Mouse (Mus musculus) lung, embryonic 16.5 days (tissue): ENCODE data around the gene Spx. TPM values are rescaled to one million over a fixed set of nuclear protein-coding genes. Genes with fewer than 3 reads are reported as not detected.

Experiments used
- ATAC-seq: fragments of 200-750 bp; cut with Nextera tagmentation; 2 replicates; pipeline ENCODE4 v1.8.0; 2017; ENCODE audit warnings: low read depth, mild to moderate bottlenecking, moderate library complexity
- H3K27ac ChIP-seq: fragments of 300-500 bp; sonication (generic); 2 replicates; pipeline ENCODE4 v1.5.1; 2014; ENCODE audit warnings: mild to moderate bottlenecking, control low read depth, low read length
- H3K27me3 ChIP-seq: fragments of 300-500 bp; sonication (generic); 2 replicates; pipeline ENCODE4 v1.6.1; 2014; ENCODE audit warnings: low read depth, low read length, mixed read lengths; ENCODE audit not compliant: control insufficient read depth, insufficient read depth
- H3K36me3 ChIP-seq: fragments of 300-500 bp; sonication (generic); 2 replicates; pipeline ENCODE4 v1.6.1; 2014; ENCODE audit warnings: low read length; ENCODE audit not compliant: control insufficient read depth, insufficient read depth
- H3K4me1 ChIP-seq: fragments of 300-500 bp; sonication (generic); replicated peaks from 2 replicates; pipeline ENCODE4 v1.6.1; 2014; ENCODE audit warnings: low read length, mixed read lengths; ENCODE audit not compliant: control insufficient read depth, insufficient read depth
- H3K4me2 ChIP-seq: fragments of 300-500 bp; sonication (generic); 2 replicates; pipeline ENCODE4 v1.6.1; 2014; ENCODE audit warnings: low read depth, low read length, control low read depth
- H3K4me3 ChIP-seq: fragments of 300-500 bp; sonication (generic); 2 replicates; pipeline ENCODE4 v1.5.1; 2014; ENCODE audit warnings: mild to moderate bottlenecking, low read length, control low read depth
- H3K9ac ChIP-seq: fragments of 300-500 bp; sonication (generic); 2 replicates; pipeline ENCODE4 v1.6.1; 2014; ENCODE audit warnings: low read length, control low read depth
- H3K9me3 ChIP-seq: fragments of 300-500 bp; sonication (generic); 2 replicates; pipeline ENCODE4 v1.6.1; 2016; ENCODE audit warnings: low read length; ENCODE audit not compliant: control insufficient read depth
- WGBS: fragments of 180-500 bp; shearing (Covaris S2); extraction: QIAGEN DNeasy Blood & Tissue Kit; methylation state at CpG from one replicate; pipeline ENCODE4 v1.1.7; 2014; 5-methylcytosine and 5-hydroxymethylcytosine counted together
- polyA plus RNA-seq: library from polyadenylated mRNA; unstranded; fragments of >200 nt; fragmentation: Nextera tagmentation; extraction: Ambion mirVana; gene quantifications from 2 replicates; pipeline ENCODE4 v1.2.1, GENCODE M21; 2015

Spx gene
- polyA plus RNA-seq = 0.49 and 0.50 TPM in 2 replicates

DNA sequence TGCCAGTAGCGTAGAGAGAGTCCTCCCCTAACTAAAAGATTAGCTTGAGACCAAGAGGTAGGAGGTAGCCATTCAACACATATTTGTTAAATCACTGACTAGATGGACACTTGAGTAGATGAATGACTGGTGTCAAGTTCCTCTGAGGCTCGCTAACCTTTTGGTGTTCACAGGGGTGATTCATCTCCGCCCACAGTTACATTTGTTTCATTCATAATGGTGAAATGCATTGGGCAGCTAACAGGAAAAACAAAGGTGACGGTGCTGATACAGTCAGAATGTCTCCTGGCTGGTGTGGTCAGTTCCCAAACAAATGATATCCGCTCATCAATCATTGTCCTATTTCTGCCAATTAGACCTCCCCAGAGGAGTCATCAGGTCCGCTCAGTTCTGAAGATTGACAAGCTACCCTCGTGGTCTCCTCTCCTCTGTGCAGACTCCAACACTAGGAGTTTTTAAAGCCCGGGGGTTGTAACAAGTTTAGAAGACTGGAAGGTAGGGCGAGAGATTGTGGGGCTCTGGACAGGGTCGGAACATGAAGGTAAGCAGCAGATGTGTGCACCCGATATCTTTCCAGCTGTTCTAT is at the start of gene Spx:
Gene Spx (plus strand): TSS at position 536 of the 586 bp plus-strand sequence.
- WGBS = 50% methylated on average over 11 of the region's 11 CpGs
- Histone ChIP-seq H3K36me3 (no peaks in the 10 kb centered on the region), H3K9me3 (no peaks in the 10 kb centered on the region), H3K9ac (no peak within 1 kb of the TSS), H3K27me3 (peaks cover 13% of the 10 kb centered on the region), H3K4me3 (no peak within 1 kb of the TSS), H3K27ac (no peak within 1 kb of the TSS), H3K4me1 (0 out of 2 replicates have a peak, but pooled peaks cover 2% of the 10 kb centered on the region), H3K4me2 (peak within 1 kb of the TSS; percentile 61; the same call in 1 of the 2 replicates)
- ATAC-seq = no peak

GRCm38 (mm10) chr6:142365742-142366472 is 47.3 kb upstream of the Spx start:
- Histone ChIP-seq H3K9ac (no peak overlapping the region), H3K27ac (no peak overlapping the region), H3K4me2 (no peak overlapping the region), H3K4me3 (no peak overlapping the region), H3K4me1 (no peaks in the 10 kb centered on the region), H3K36me3 (peaks cover 14% of the 10 kb centered on the region), H3K9me3 (no peaks in the 10 kb centered on the region), H3K27me3 (no peaks in the 10 kb centered on the region)
- no peak for ATAC-seq
- WGBS = 78% methylated on average over 8 of the region's 8 CpGs

- peaks cover 12% of the 10 kb centered on the region for H3K36me3 ChIP-seq
These were observed 46.7 kb upstream of the Spx start for GRCm38 (mm10) chr6:142366473-142367018.

GRCm38 (mm10) chr6:142367565-142367964 is 45.7 kb upstream of the Spx start:
- no peaks in the 10 kb centered on the region for H3K27me3 ChIP-seq
- H3K9me3 ChIP-seq = no peaks in the 10 kb centered on the region
- no peak overlapping the region for H3K27ac ChIP-seq
- 89% methylated on average over 3 of the region's 3 CpGs for WGBS
- no peak overlapping the region for H3K4me2 ChIP-seq
- H3K4me1 ChIP-seq = no peaks in the 10 kb centered on the region
- H3K4me3 ChIP-seq = no peak overlapping the region
- no peak overlapping the region for H3K9ac ChIP-seq
- no peak for ATAC-seq
- H3K36me3 ChIP-seq = peaks cover 17% of the 10 kb centered on the region

More at GRCm38 (mm10) chr6:142366473-142367018, 46.7 kb upstream of the Spx start:
- no peaks in the 10 kb centered on the region for H3K4me1 ChIP-seq
- 90% methylated on average over 10 of the region's 10 CpGs for WGBS
- H3K27me3 ChIP-seq = no peaks in the 10 kb centered on the region
- H3K27ac ChIP-seq = no peak overlapping the region
- no peak overlapping the region for H3K4me3 ChIP-seq
- no peak overlapping the region for H3K9ac ChIP-seq
- H3K4me2 ChIP-seq = no peak overlapping the region
- no peaks in the 10 kb centered on the region for H3K9me3 ChIP-seq
- no peak for ATAC-seq

GRCm38 (mm10) chr6:142369568-142369967 is 43.7 kb upstream of the Spx start:
- 77% methylated on average over 3 of the region's 3 CpGs for WGBS
- no peak for ATAC-seq
- no peak overlapping the region for H3K27ac ChIP-seq
- H3K36me3 ChIP-seq = peaks cover 19% of the 10 kb centered on the region
- no peak overlapping the region for H3K4me3 ChIP-seq
- no peak overlapping the region for H3K9ac ChIP-seq
- no peaks in the 10 kb centered on the region for H3K4me1 ChIP-seq
- H3K9me3 ChIP-seq = no peaks in the 10 kb centered on the region
- no peaks in the 10 kb centered on the region for H3K27me3 ChIP-seq
- no peak overlapping the region for H3K4me2 ChIP-seq

DNA sequence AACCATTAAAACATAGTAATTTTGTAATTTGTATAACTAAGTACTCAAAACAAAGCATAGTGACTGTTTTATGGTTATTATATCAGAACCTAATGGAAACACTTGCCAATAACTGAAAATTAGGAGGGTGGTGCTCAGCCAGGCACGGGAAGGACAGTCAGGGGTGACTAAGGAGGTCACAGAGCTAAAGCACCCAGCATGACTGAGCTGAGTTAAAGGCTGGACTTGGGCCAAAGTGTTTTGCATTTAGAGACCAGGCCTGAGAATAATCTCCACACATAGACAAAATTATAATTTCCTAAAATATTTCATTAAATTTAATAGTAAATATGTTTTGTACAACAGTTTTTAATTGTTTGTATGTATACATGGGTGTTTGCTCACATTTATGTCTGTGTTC is 36.2 kb upstream of the Spx start:
- Histone ChIP-seq H3K27ac (no peak overlapping the region), H3K4me2 (no peak overlapping the region), H3K36me3 (peaks cover 19% of the 10 kb centered on the region), H3K9me3 (no peaks in the 10 kb centered on the region), H3K4me3 (no peak overlapping the region), H3K27me3 (no peaks in the 10 kb centered on the region), H3K9ac (no peak overlapping the region), H3K4me1 (no peaks in the 10 kb centered on the region)
- no peak for ATAC-seq
- 58% methylated on average over 1 of the region's 1 CpGs for WGBS

- Histone ChIP-seq H3K4me2 (no peak overlapping the region), H3K36me3 (peaks cover 17% of the 10 kb centered on the region), H3K27me3 (no peaks in the 10 kb centered on the region), H3K27ac (no peak overlapping the region), H3K9ac (no peak overlapping the region), H3K4me1 (no peaks in the 10 kb centered on the region), H3K4me3 (no peak overlapping the region), H3K9me3 (no peaks in the 10 kb centered on the region)
- ATAC-seq = no peak
- WGBS = 68% methylated on average over 8 of the region's 8 CpGs
These were observed 34.5 kb upstream of the Spx start for GRCm38 (mm10) chr6:142378576-142379330.

DNA sequence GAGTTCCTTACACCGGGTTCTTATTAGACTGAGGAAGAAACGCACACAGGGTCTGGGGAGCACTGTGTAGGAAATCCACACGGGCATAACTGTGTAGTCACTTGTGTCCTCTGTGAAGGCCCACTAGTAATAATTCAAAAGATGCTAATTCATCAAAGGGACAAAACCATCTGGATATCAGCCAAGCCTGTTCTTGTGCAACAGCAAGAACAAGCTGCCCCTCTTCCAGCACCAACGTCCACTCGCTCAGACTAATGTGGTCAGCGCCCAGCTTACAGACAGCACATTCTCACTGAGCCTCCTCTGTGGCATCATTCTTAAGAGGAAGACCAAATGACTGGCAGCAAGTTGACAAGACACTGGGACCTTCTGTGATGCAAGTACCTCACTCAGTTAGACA is 33.3 kb upstream of the Spx start:
- Histone ChIP-seq H3K9me3 (no peaks in the 10 kb centered on the region), H3K36me3 (peaks cover 11% of the 10 kb centered on the region), H3K4me2 (no peak overlapping the region), H3K9ac (no peak overlapping the region), H3K27me3 (no peaks in the 10 kb centered on the region), H3K4me1 (no peaks in the 10 kb centered on the region), H3K27ac (no peak overlapping the region), H3K4me3 (no peak overlapping the region)
- WGBS = 69% methylated on average over 6 of the region's 6 CpGs
- no peak for ATAC-seq

GRCm38 (mm10) chr6:142381615-142382014 is 31.6 kb upstream of the Spx start:
- Histone ChIP-seq H3K27me3 (no peaks in the 10 kb centered on the region), H3K27ac (no peak overlapping the region), H3K9me3 (no peaks in the 10 kb centered on the region), H3K9ac (no peak overlapping the region), H3K4me1 (peaks cover 4% of the 10 kb centered on the region), H3K36me3 (peaks cover 3% of the 10 kb centered on the region; the same call in 1 of the 2 replicates), H3K4me3 (no peak overlapping the region), H3K4me2 (no peak overlapping the region)
- no peak for ATAC-seq
- WGBS = 85% methylated on average over 7 of the region's 7 CpGs
